Mouse (Mus musculus) C2C12 (cell line): ENCODE data around the gene Rbpj. TPM values are rescaled to one million over a fixed set of nuclear protein-coding genes. Genes with fewer than 3 reads are reported as not detected.
A peak's percentile ranks its signal among the peaks of the same experiment; 100 is the strongest.
"Not testable (repeated sequence)": the region's sequence is repeated elsewhere in the genome, so short reads cannot be mapped to it uniquely, and the experiment has no call there.

ENCODE experiments used
- H3K27me3 ChIP-seq: one replicate; pipeline ENCODE4 v1.6.1; 2011; ENCODE audit not compliant: control insufficient read depth, insufficient read depth, insufficient read length
- H3K36me3 ChIP-seq: one replicate; pipeline ENCODE4 v1.6.1; 2011; ENCODE audit not compliant: control insufficient read depth, insufficient read depth
- H3K4me3 ChIP-seq: one replicate; pipeline ENCODE4 v1.5.1; 2011; ENCODE audit warnings: mild to moderate bottlenecking, control low read depth; ENCODE audit not compliant: poor library complexity, insufficient read depth, severe bottlenecking
- H3K79me2 ChIP-seq: one replicate; pipeline ENCODE4 v1.6.1; 2011; ENCODE audit not compliant: control insufficient read depth, insufficient read depth
- H3K79me3 ChIP-seq: one replicate; pipeline ENCODE4 v1.6.1; 2011; ENCODE audit warnings: low read depth, control low read depth
- H3ac ChIP-seq: one replicate; pipeline ENCODE3; 2011; ENCODE audit warnings: low read depth; ENCODE audit not compliant: control insufficient read depth, insufficient read length
- CEBPB ChIP-seq: IDR thresholded peaks from one replicate; pipeline ENCODE4 v1.6.1; 2011; ENCODE audit warnings: low read depth, mild to moderate bottlenecking, control low read depth, moderate library complexity
- CTCF ChIP-seq: IDR thresholded peaks from one replicate; pipeline ENCODE4 v1.5.1; 2011; ENCODE audit not compliant: control insufficient read depth, insufficient read depth, insufficient read length
- FOSL1 ChIP-seq: IDR thresholded peaks from one replicate; pipeline ENCODE4 v1.8.0; 2011; ENCODE audit warnings: mild to moderate bottlenecking, low read length; ENCODE audit not compliant: poor library complexity, insufficient read depth, severe bottlenecking
- MAX ChIP-seq: IDR thresholded peaks from one replicate; pipeline ENCODE4 v1.6.1; 2011; ENCODE audit warnings: mild to moderate bottlenecking, control low read depth
- MYOD1 ChIP-seq: IDR thresholded peaks from one replicate; pipeline ENCODE4 v1.6.1; 2011; ENCODE audit warnings: low read depth; ENCODE audit not compliant: control insufficient read depth, insufficient read length
- MYOG ChIP-seq: IDR thresholded peaks from one replicate; pipeline ENCODE4 v1.6.1; 2011; ENCODE audit not compliant: control insufficient read depth, insufficient read length; ENCODE audit errors: extremely low read depth
- USF1 ChIP-seq: IDR thresholded peaks from one replicate; pipeline ENCODE4 v1.6.1; 2011; ENCODE audit warnings: low read depth, mild to moderate bottlenecking, control low read depth, moderate library complexity
- polyA plus RNA-seq: library from polyadenylated mRNA; unstranded; fragments of >200 nt; fragmentation: generic; extraction: Trizol; gene quantifications from one replicate; pipeline ENCODE4 v1.2.1, GENCODE M21; 2012; ENCODE audit warnings: missing spikeins

Gene Rbpj
- polyA plus RNA-seq, 1 experiment, result 8.1 TPM

- no peak for TF ChIP-seq MYOG
- TF ChIP-seq MAX, result no peak
- TF ChIP-seq USF1, result no peak
- no peak for TF ChIP-seq CEBPB
- TF ChIP-seq MYOD1, result no peak
- no peak for TF ChIP-seq CTCF
- TF ChIP-seq FOSL1, result no peak
- H3K4me3 ChIP-seq, result no peak overlapping the region
- H3K27me3 ChIP-seq, result no peaks in the 10 kb centered on the region
- no peaks in the 10 kb centered on the region for H3K79me3 ChIP-seq
- H3K79me2 ChIP-seq, result no peaks in the 10 kb centered on the region
- no peaks in the 10 kb centered on the region for H3K36me3 ChIP-seq
- no peak overlapping the region for H3ac ChIP-seq
Observed at GRCm38 (mm10) chr5:53671507-53671906, 205.6 kb downstream of the Rbpj start.

GRCm38 (mm10) chr5:53672352-53672751 lies 206.4 kb downstream of the Rbpj start:
- Histone ChIP-seq H3K79me3 (no peaks in the 10 kb centered on the region), H3K36me3 (no peaks in the 10 kb centered on the region), H3K79me2 (no peaks in the 10 kb centered on the region), H3K4me3 (no peak overlapping the region), H3ac (no peak overlapping the region), H3K27me3 (no peaks in the 10 kb centered on the region)
- peak; percentile 33 for TF ChIP-seq MAX
- no peak for TF ChIP-seq MYOG
- TF ChIP-seq CTCF, result peak; percentile 75
- no peak for TF ChIP-seq FOSL1

GRCm38 (mm10) chr5:53673493-53674150 lies 207.7 kb downstream of the Rbpj start:
- H3K27me3 ChIP-seq, H3K36me3 ChIP-seq, H3K4me3 ChIP-seq, H3K79me3 ChIP-seq, H3K79me2 ChIP-seq, H3ac ChIP-seq: not testable (repeated sequence)

GRCm38 (mm10) chr5:53676671-53677070 lies 210.7 kb downstream of the Rbpj start:
- H3K79me2 ChIP-seq, result no peaks in the 10 kb centered on the region
- H3K79me3 ChIP-seq, result no peaks in the 10 kb centered on the region
- TF ChIP-seq MYOD1 (no peak), USF1 (no peak)

GRCm38 (mm10) chr5:53678036-53678767 lies 212.2 kb downstream of the Rbpj start:
- no peaks in the 10 kb centered on the region for H3K36me3 ChIP-seq
- H3K27me3 ChIP-seq, result no peaks in the 10 kb centered on the region
- H3ac ChIP-seq, result no peak overlapping the region
- no peaks in the 10 kb centered on the region for H3K79me3 ChIP-seq
- TF ChIP-seq MAX, result no peak
- no peak for TF ChIP-seq CTCF
- TF ChIP-seq CEBPB, result no peak
- TF ChIP-seq MYOD1, result no peak
- no peak for TF ChIP-seq USF1
- no peak for TF ChIP-seq FOSL1
- TF ChIP-seq MYOG, result no peak
- H3K4me3 ChIP-seq, result no peak overlapping the region
- no peaks in the 10 kb centered on the region for H3K79me2 ChIP-seq

More at GRCm38 (mm10) chr5:53676671-53677070, 210.7 kb downstream of the Rbpj start:
- Histone ChIP-seq H3ac (no peak overlapping the region), H3K4me3 (no peak overlapping the region), H3K36me3 (no peaks in the 10 kb centered on the region), H3K27me3 (no peaks in the 10 kb centered on the region)

GRCm38 (mm10) chr5:53679651-53680050 lies 213.7 kb downstream of the Rbpj start:
- no peak overlapping the region for H3K4me3 ChIP-seq
- no peaks in the 10 kb centered on the region for H3K36me3 ChIP-seq
- no peaks in the 10 kb centered on the region for H3K79me3 ChIP-seq
- no peaks in the 10 kb centered on the region for H3K27me3 ChIP-seq
- no peaks in the 10 kb centered on the region for H3K79me2 ChIP-seq
- H3ac ChIP-seq, result no peak overlapping the region
- no peak for TF ChIP-seq USF1
- TF ChIP-seq FOSL1, result no peak
- no peak for TF ChIP-seq MYOD1
- TF ChIP-seq CTCF, result no peak
- no peak for TF ChIP-seq MYOG
- TF ChIP-seq CEBPB, result no peak
- no peak for TF ChIP-seq MAX
